Mouse (Mus musculus) kidney, postnatal 4 days (tissue): ENCODE measurements around the gene Atpif1.
A peak's percentile ranks its signal among the peaks of the same experiment; 100 is the strongest.
"Not testable (repeated sequence)": the region's sequence is repeated elsewhere in the genome, so short reads cannot be mapped to it uniquely, and the experiment has no call there.

ENCODE experiments used
- DNase-seq, 2 experiments: peaks; one replicate each; pipeline ENCODE4 v3.0.0; 2021; ENCODE audit warnings: mixed read lengths in 2 of 2

Atpif1 gene

GRCm38 (mm10) chr4:132490273-132491010 is 43.0 kb downstream of the Atpif1 start:
- DNase-seq: no peak

DNA sequence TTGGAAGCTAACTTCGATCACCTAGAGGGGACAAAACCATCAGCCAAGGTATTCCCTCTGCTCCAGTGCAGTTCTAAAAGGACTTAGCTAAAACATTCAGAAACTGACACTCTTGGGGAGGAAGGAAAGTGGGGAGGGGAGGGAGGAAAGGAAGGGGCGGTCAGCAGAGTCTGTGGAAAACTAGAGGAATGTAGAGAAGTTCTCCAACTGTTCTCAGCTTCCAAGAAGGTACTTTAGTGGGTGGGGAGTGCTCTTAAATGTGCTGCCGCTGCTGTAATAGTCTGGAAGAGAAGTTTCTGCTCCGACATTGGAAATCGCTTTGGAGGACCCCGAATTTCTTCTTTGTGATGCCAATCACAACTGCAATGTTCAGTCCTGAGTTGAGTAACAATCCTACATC is 44.5 kb downstream of the Atpif1 start:
- no peak for DNase-seq

- DNase-seq: no peak
Observed at GRCm38 (mm10) chr4:132488521-132488920, 44.9 kb downstream of the Atpif1 start.

- DNase-seq: peak in 1 of 2 experiments; percentile 31
Observed at GRCm38 (mm10) chr4:132484820-132485219, 48.6 kb downstream of the Atpif1 start.

DNA sequence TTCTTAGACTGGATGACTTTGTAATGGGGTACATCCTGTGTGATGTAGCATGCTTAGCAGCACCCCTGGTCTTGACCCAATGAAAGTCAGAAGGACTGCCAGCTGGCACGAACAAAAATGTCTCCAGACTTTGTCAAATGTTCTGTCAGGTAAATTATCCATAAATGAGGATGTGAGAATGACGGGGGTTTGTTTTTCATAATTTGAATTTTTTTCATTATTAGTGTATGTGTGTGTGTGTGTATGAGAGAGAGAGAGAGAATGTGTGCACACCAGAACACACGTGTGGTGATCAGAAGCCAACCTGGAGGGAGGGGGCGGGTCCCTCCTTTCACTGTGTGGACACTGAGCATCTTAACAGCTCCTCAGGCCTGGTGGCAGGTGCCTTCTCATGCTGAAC is 49.2 kb downstream of the Atpif1 start:
- no peak for DNase-seq

DNA sequence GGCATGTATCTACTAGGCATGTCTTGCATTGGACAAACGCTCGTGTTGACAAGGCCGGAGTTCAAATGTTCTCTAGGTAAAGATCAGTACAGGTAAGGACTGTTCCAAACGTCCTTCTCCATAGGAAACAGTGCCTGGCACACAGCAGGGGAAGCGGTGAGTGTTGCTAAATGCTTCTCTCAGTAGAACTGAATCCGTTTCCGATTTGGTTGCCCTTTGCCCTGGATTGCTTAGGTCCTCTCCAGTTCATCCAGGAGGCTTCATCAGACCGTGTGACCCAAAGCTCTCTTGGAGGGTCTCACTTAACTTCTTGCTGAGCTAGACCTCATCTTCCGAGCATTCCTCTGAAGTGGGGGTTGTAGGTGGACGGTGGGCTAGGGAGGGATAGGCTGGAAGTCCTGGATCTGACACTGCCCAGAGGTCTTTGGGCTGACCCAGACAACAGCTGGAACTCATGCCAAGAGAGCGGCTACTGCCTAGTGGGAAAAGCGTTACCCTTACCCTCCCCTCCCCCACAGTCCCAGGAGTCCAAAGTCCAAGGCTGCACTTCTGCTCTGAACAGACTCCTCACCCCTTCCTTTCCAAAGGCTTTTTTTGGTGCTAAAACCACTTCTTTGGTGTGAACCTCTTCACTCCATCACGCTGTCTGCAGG is 50.4 kb downstream of the Atpif1 start:
- peak; percentile 71 to 83 for DNase-seq

DNA sequence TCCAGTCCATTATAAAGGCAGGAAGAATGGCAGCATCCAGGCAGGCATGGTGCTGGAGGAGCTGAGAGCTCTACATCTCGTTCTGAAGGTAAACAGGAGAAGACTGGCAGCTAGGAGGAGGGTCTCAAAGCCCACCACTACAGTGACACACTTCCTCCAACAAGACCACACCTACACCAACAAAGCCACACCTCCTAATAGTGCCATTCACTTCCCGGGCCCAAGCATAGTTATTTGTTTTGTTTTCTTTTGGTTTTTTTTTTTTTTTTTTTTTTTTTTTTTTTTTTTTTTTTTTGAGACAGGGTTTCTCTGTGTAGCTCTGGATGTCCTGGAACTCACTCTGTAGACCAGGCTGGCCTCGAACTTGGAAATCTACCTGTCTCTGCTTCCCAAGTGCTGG is 51.4 kb downstream of the Atpif1 start:
- DNase-seq: not testable (repeated sequence)
